Mouse (Mus musculus): ENCODE results near the gene Klhl42. TPM values are rescaled to one million over a fixed set of nuclear protein-coding genes. Genes with fewer than 3 reads are reported as not detected.

Gene Klhl42
- polyA plus RNA-seq, 1 experiment from 2014 or later: 1.6 TPM

- ATAC-seq: no peak
- Histone ChIP-seq H3K4me1 (ENCODE audit: insufficient read depth) (no peaks in the 10 kb centered on the region), H3K9ac (replicated peaks) (no peak overlapping the region), H3K27ac (ENCODE audit: low read depth) (no peak overlapping the region), H3K27me3 (ENCODE audit: insufficient read depth, low read length) (no peaks in the 10 kb centered on the region), H3K36me3 (replicated peaks; ENCODE audit: insufficient read depth, low read length) (no peaks in the 10 kb centered on the region), H3K9me3 (ENCODE audit: low read length) (no peaks in the 10 kb centered on the region), H3K4me2 (ENCODE audit: low read depth, low read length) (no peak overlapping the region), H3K4me3 (ENCODE audit: low read depth, low read length) (no peak overlapping the region)
- no peak for DNase-seq
- 83% methylated on average over 10 of the region's 10 CpGs for WGBS (ENCODE audit: insufficient replicate concordance)
- TF ChIP-seq CTCF (IDR thresholded peaks at IDR 0.05; ENCODE audit: low read depth): no peak
- TF ChIP-seq EP300 (IDR thresholded peaks at IDR 0.05; ENCODE audit: low read depth): no peak
Measured at GRCm38 (mm10) chr6:147127239-147127638, 36.1 kb downstream of the Klhl42 start.

GRCm38 (mm10) chr6:147138260-147138659 lies 47.1 kb downstream of the Klhl42 start:
- 63% methylated on average over 3 of the region's 3 CpGs for WGBS (ENCODE audit: insufficient replicate concordance)
- ATAC-seq: no peak
- Histone ChIP-seq H3K4me3 (ENCODE audit: low read depth, low read length) (no peak overlapping the region), H3K9me3 (ENCODE audit: low read length) (no peaks in the 10 kb centered on the region), H3K27ac (ENCODE audit: low read depth) (no peak overlapping the region), H3K4me1 (ENCODE audit: insufficient read depth) (no peaks in the 10 kb centered on the region), H3K36me3 (replicated peaks; ENCODE audit: insufficient read depth, low read length) (no peaks in the 10 kb centered on the region), H3K27me3 (ENCODE audit: insufficient read depth, low read length) (no peaks in the 10 kb centered on the region), H3K4me2 (ENCODE audit: low read depth, low read length) (no peak overlapping the region), H3K9ac (replicated peaks) (no peak overlapping the region)
- TF ChIP-seq EP300 (IDR thresholded peaks at IDR 0.05; ENCODE audit: low read depth): no peak
- TF ChIP-seq CTCF (IDR thresholded peaks at IDR 0.05; ENCODE audit: low read depth): no peak
- DNase-seq: no peak

GRCm38 (mm10) chr6:147140600-147141154 lies 49.5 kb downstream of the Klhl42 start:
- WGBS (ENCODE audit: insufficient replicate concordance): 80% methylated on average over 7 of the region's 7 CpGs
- Histone ChIP-seq H3K9ac (replicated peaks) (no peak overlapping the region), H3K4me1 (ENCODE audit: insufficient read depth) (no peaks in the 10 kb centered on the region), H3K36me3 (replicated peaks; ENCODE audit: insufficient read depth, low read length) (no peaks in the 10 kb centered on the region), H3K4me2 (ENCODE audit: low read depth, low read length) (no peak overlapping the region), H3K27ac (ENCODE audit: low read depth) (no peak overlapping the region), H3K4me3 (ENCODE audit: low read depth, low read length) (no peak overlapping the region), H3K27me3 (ENCODE audit: insufficient read depth, low read length) (no peaks in the 10 kb centered on the region), H3K9me3 (ENCODE audit: low read length) (no peaks in the 10 kb centered on the region)
- DNase-seq (no peak), ATAC-seq (no peak)
- TF ChIP-seq CTCF (IDR thresholded peaks at IDR 0.05; ENCODE audit: low read depth): no peak
- TF ChIP-seq EP300 (IDR thresholded peaks at IDR 0.05; ENCODE audit: low read depth): no peak

- Histone ChIP-seq H3K27me3 (ENCODE audit: insufficient read depth, low read length) (no peaks in the 10 kb centered on the region), H3K27ac (ENCODE audit: low read depth) (no peak overlapping the region), H3K4me1 (ENCODE audit: insufficient read depth) (no peaks in the 10 kb centered on the region), H3K4me3 (ENCODE audit: low read depth, low read length) (no peak overlapping the region), H3K9me3 (ENCODE audit: low read length) (no peaks in the 10 kb centered on the region), H3K36me3 (replicated peaks; ENCODE audit: insufficient read depth, low read length) (no peaks in the 10 kb centered on the region), H3K4me2 (ENCODE audit: low read depth, low read length) (no peak overlapping the region), H3K9ac (replicated peaks) (no peak overlapping the region)
- no peak for ATAC-seq
- WGBS (ENCODE audit: insufficient replicate concordance): 89% methylated on average over 5 of the region's 5 CpGs
- DNase-seq: no peak
- no peak for TF ChIP-seq EP300 (IDR thresholded peaks at IDR 0.05; ENCODE audit: low read depth)
- no peak for TF ChIP-seq CTCF (IDR thresholded peaks at IDR 0.05; ENCODE audit: low read depth)
Measured at GRCm38 (mm10) chr6:147144664-147145063, 53.5 kb downstream of the Klhl42 start.

GRCm38 (mm10) chr6:147145277-147145676 lies 54.1 kb downstream of the Klhl42 start:
- ATAC-seq: no peak

GRCm38 (mm10) chr6:147145753-147146152 lies 54.6 kb downstream of the Klhl42 start:
- Histone ChIP-seq H3K4me1 (ENCODE audit: insufficient read depth) (no peaks in the 10 kb centered on the region), H3K4me2 (ENCODE audit: low read depth, low read length) (no peak overlapping the region), H3K9ac (replicated peaks) (no peak overlapping the region), H3K4me3 (ENCODE audit: low read depth, low read length) (no peak overlapping the region), H3K27me3 (ENCODE audit: insufficient read depth, low read length) (no peaks in the 10 kb centered on the region), H3K9me3 (ENCODE audit: low read length) (no peaks in the 10 kb centered on the region), H3K27ac (ENCODE audit: low read depth) (no peak overlapping the region), H3K36me3 (replicated peaks; ENCODE audit: insufficient read depth, low read length) (no peaks in the 10 kb centered on the region)
- TF ChIP-seq EP300 (IDR thresholded peaks at IDR 0.05; ENCODE audit: low read depth) (no peak), CTCF (IDR thresholded peaks at IDR 0.05; ENCODE audit: low read depth) (no peak)
- DNase-seq (no peak), ATAC-seq (no peak)
- 55% methylated on average over 10 of the region's 10 CpGs for WGBS (ENCODE audit: insufficient replicate concordance)

More at GRCm38 (mm10) chr6:147145277-147145676, 54.1 kb downstream of the Klhl42 start:
- 24% methylated on average over 2 of the region's 2 CpGs for WGBS (ENCODE audit: insufficient replicate concordance)
- TF ChIP-seq EP300 (IDR thresholded peaks at IDR 0.05; ENCODE audit: low read depth) (no peak), CTCF (IDR thresholded peaks at IDR 0.05; ENCODE audit: low read depth) (no peak)
- Histone ChIP-seq H3K4me2 (ENCODE audit: low read depth, low read length) (no peak overlapping the region), H3K9ac (replicated peaks) (no peak overlapping the region), H3K27ac (ENCODE audit: low read depth) (no peak overlapping the region), H3K4me1 (ENCODE audit: insufficient read depth) (no peaks in the 10 kb centered on the region), H3K9me3 (ENCODE audit: low read length) (no peaks in the 10 kb centered on the region), H3K27me3 (ENCODE audit: insufficient read depth, low read length) (no peaks in the 10 kb centered on the region), H3K36me3 (replicated peaks; ENCODE audit: insufficient read depth, low read length) (no peaks in the 10 kb centered on the region), H3K4me3 (ENCODE audit: low read depth, low read length) (no peak overlapping the region)
- no peak for DNase-seq

DNA sequence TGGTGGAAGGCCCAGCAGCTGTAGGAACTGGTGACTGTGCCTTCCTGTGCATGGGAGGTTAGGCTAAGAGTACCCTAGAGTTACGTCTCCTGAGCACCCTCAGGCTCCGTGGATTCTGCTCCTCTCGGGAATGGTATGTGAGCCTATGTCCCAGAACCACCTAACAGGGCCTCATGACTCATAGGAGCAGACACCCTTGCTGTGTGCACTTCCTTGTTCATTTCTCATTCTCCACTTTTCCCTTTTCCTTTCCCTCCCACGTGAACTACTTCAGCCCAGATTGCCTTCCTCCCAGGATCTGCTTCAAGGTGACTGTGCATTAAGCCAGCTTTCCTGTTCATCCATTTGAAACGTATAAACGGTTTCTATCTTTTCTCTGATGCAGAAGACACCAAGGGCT lies 59.9 kb downstream of the Klhl42 start:
- no peak overlapping the region for H3K4me2 ChIP-seq (ENCODE audit: low read depth, low read length)
- no peaks in the 10 kb centered on the region for H3K9me3 ChIP-seq (ENCODE audit: low read length)
- H3K27ac ChIP-seq (ENCODE audit: low read depth): no peak overlapping the region
- H3K9ac ChIP-seq (replicated peaks): no peak overlapping the region
- no peak for DNase-seq
- no peaks in the 10 kb centered on the region for H3K36me3 ChIP-seq (replicated peaks; ENCODE audit: insufficient read depth, low read length)
- no peaks in the 10 kb centered on the region for H3K27me3 ChIP-seq (ENCODE audit: insufficient read depth, low read length)
- H3K4me3 ChIP-seq (ENCODE audit: low read depth, low read length): no peak overlapping the region
- H3K4me1 ChIP-seq (ENCODE audit: insufficient read depth): no peaks in the 10 kb centered on the region
- 60% methylated on average over 6 of the region's 6 CpGs for WGBS (ENCODE audit: insufficient replicate concordance)
- ATAC-seq: no peak
- TF ChIP-seq CTCF (IDR thresholded peaks at IDR 0.05; ENCODE audit: low read depth) (no peak), EP300 (IDR thresholded peaks at IDR 0.05; ENCODE audit: low read depth) (no peak)
